In the genomic region with DNA sequence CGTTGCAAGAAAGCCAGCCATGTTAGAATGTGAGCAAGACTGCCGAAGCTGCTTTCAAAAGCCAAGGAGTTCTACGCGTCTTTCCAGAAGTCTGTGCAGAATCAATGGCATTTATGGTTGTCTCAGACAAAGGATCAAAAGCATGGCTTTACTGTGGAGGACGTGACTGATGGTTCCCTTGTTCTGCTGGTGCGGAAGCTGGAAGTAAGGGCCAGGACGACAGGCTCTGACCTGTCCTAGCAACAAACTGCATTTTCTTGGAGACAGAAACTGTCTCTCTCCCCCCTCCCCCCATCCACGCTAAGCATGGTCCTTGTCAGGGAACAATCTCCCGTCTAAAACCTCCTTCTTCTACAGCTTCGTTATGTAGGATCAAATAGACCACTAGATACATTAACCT, we compare ENCODE assay signal across 8 mouse cellular contexts.
DNase-seq lines count a peak whose midpoint lies in the region; ATAC-seq and TF ChIP-seq lines count a peak whose summit lies in the region.

No protein-coding gene starts in this region.

- H3K4me1 ChIP-seq in heart, embryonic 15.5 days (replicated peaks) = no peaks in the 10 kb centered on the region
- peaks cover 8% of the 10 kb centered on the region; the same call in 1 of the 2 replicates for H3K4me1 ChIP-seq in hindbrain, embryonic 13.5 days (replicated peaks)
- no peaks in the 10 kb centered on the region for H3K4me1 ChIP-seq in midbrain, postnatal 0 days (ENCODE audit: insufficient read depth, low read length)

- ATAC-seq in heart, embryonic 15.5 days (replicated peaks; ENCODE audit: insufficient number of reproducible peaks, insufficient read depth, low FRiP score, low read depth) = no peak
- peak; percentile 80 for ATAC-seq in hindbrain, embryonic 13.5 days (ENCODE audit: low FRiP score)
- 0 out of 2 replicates have a peak, but pooled peaks have one; percentile 16 for ATAC-seq in midbrain, postnatal 0 days (ENCODE audit: low FRiP score)

- H3K27ac ChIP-seq in heart, embryonic 15.5 days = no peak overlapping the region
- H3K27ac ChIP-seq in hindbrain, embryonic 13.5 days = no peak overlapping the region
- H3K27ac ChIP-seq in midbrain, postnatal 0 days (ENCODE audit: low read depth, low read length) = no peak overlapping the region

- H3K9ac ChIP-seq in heart, embryonic 15.5 days = no peak overlapping the region
- peak overlapping the region; percentile 44 for H3K9ac ChIP-seq in hindbrain, embryonic 13.5 days
- H3K9ac ChIP-seq in midbrain, postnatal 0 days (replicated peaks; ENCODE audit: low read length, poor library complexity, severe bottlenecking) = no peak overlapping the region

- no peak overlapping the region for H3K4me3 ChIP-seq in heart, embryonic 15.5 days
- H3K4me3 ChIP-seq in hindbrain, embryonic 13.5 days = peak overlapping the region; percentile 29
- no peak overlapping the region for H3K4me3 ChIP-seq in midbrain, postnatal 0 days (ENCODE audit: low read depth, low read length)

- TF ChIP-seq CTCF in midbrain, postnatal 0 days (IDR thresholded peaks at IDR 0.05) = no peak

- H3K9me3 ChIP-seq in heart, embryonic 15.5 days (replicated peaks) = no peaks in the 10 kb centered on the region
- H3K9me3 ChIP-seq in hindbrain, embryonic 13.5 days = no peaks in the 10 kb centered on the region
- H3K9me3 ChIP-seq in midbrain, postnatal 0 days (ENCODE audit: low read length) = no peaks in the 10 kb centered on the region

- 43% methylated on average over 10 of the region's 10 CpGs for WGBS in heart, embryonic 15.5 days
- WGBS in hindbrain, embryonic 13.5 days = 6% methylated on average over 10 of the region's 10 CpGs
- WGBS in midbrain, postnatal 0 days = 11% methylated on average over 10 of the region's 10 CpGs

- no peaks in the 10 kb centered on the region for H3K27me3 ChIP-seq in heart, embryonic 15.5 days
- no peaks in the 10 kb centered on the region for H3K27me3 ChIP-seq in hindbrain, embryonic 13.5 days
- no peaks in the 10 kb centered on the region for H3K27me3 ChIP-seq in midbrain, postnatal 0 days (ENCODE audit: insufficient read depth, low read length)

- H3K4me2 ChIP-seq in heart, embryonic 15.5 days = 0 out of 2 replicates have a peak overlapping the region, but pooled peaks have one; percentile 1
- peak overlapping the region; percentile 53 for H3K4me2 ChIP-seq in hindbrain, embryonic 13.5 days
- H3K4me2 ChIP-seq in midbrain, postnatal 0 days (ENCODE audit: low read depth, low read length, poor library complexity, severe bottlenecking) = peak overlapping the region; percentile 28

- H3K36me3 ChIP-seq in heart, embryonic 15.5 days = no peaks in the 10 kb centered on the region
- H3K36me3 ChIP-seq in hindbrain, embryonic 13.5 days = no peaks in the 10 kb centered on the region
- H3K36me3 ChIP-seq in midbrain, postnatal 0 days (ENCODE audit: insufficient read depth, low read length) = no peaks in the 10 kb centered on the region

- no peak for DNase-seq in heart, adult 8-10 months (ENCODE audit: low spot score)
- peak; percentile 75 for DNase-seq in embryo, embryonic 10.5 days (ENCODE audit: low spot score)
- peak; percentile 42 for DNase-seq in midbrain, postnatal 0 days (ENCODE audit: low spot score)
- no peak for DNase-seq in layer of hippocampus, adult 9-11 months
- no peak for DNase-seq in frontal cortex, postnatal 36 days (ENCODE audit: low spot score in 2 of 2)
- no peak for DNase-seq in layer of hippocampus, postnatal 25 days (ENCODE audit: extremely low spot score in 1 of 2, low spot score in 1 of 2)

Comparison
In these comparisons a context has a peak if more than half of its experiments do, and no peak if none do; other contexts are left out.
1. H3K4me2 ChIP-seq: peak in every context shown above with its lines; median percentile 53 in hindbrain, embryonic 13.5 days; 28 in midbrain, postnatal 0 days; 1 in heart, embryonic 15.5 days.
2. DNase-seq: peak in embryo, embryonic 10.5 days (single experiment) and midbrain, postnatal 0 days (single experiment); none in heart, adult 8-10 months (single experiment), layer of hippocampus, adult 9-11 months (single experiment), frontal cortex, postnatal 36 days (0 of 2) and layer of hippocampus, postnatal 25 days (0 of 2).